Mouse (Mus musculus): ENCODE measurements around the gene Themis3. TPM values are rescaled to one million over a fixed set of nuclear protein-coding genes. Genes with fewer than 3 reads are reported as not detected.

The Themis3 gene
- polyA plus RNA-seq, 1 experiment, result 0.08 TPM

DNA sequence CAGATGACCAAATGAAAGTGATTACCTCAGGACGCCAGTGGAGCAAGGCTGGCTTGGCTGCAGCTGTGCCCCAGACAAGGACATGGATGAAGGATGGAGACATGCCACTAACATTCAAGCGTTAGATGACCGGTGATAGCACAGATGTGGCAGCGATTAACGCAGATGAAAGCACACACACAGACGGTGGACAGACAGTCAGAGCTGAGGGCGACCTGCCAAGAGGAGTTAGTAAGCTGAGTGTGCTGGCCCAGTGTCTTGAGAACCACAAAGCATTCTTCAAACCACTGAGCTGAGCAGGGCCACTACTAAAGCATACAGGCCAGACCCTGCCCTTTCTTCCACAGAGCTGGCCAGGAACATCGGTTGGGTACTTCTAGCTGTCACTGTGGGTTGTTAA lies 89.5 kb downstream of the Themis3 start:
- no peak overlapping the region for H3K4me3 ChIP-seq (replicated peaks; ENCODE audit: extremely low read depth, low read depth, low read length)
- 69% methylated on average over 8 of the region's 8 CpGs for WGBS
- no peak for DNase-seq
- H3K4me1 ChIP-seq (ENCODE audit: control insufficient read depth, insufficient read depth, low read length), result peaks cover 7% of the 10 kb centered on the region
- no peak for TF ChIP-seq CTCF (IDR thresholded peaks at IDR 0.05; ENCODE audit: insufficient read depth, low read length)
- no peak for TF ChIP-seq POLR2A (IDR thresholded peaks at IDR 0.05; ENCODE audit: borderline replicate concordance, extremely low read depth, low read depth, low read length)

Other genes starting within 250 kb of the Themis3 start
- gene Mtcl1, start 144.9 kb downstream of the Themis3 start, polyA plus RNA-seq (2012; rRNA removed), result 30.6 and 32.1 TPM in 2 replicates
- gene Rab12, start 74.9 kb downstream of the Themis3 start, polyA plus RNA-seq (2012; rRNA removed), result 45.4 and 53.0 TPM in 2 replicates

All from lung, adult 2 months (tissue).